Mouse (Mus musculus) erythroblast, embryonic 14.5 days (primary cell): ENCODE measurements around the gene Mrps27. TPM values are rescaled to one million over a fixed set of nuclear protein-coding genes. Genes with fewer than 3 reads are reported as not detected.

Experiments
- H3K27me3 ChIP-seq: 2 replicates; pipeline ENCODE4 v1.6.1; 2012; ENCODE audit warnings: inconsistent platforms; ENCODE audit not compliant: control insufficient read depth
- H3K36me3 ChIP-seq: 2 replicates; pipeline ENCODE4 v1.6.1; 2012; ENCODE audit warnings: mild to moderate bottlenecking, inconsistent platforms; ENCODE audit not compliant: control insufficient read depth
- H3K4me1 ChIP-seq: 2 replicates; pipeline ENCODE4 v1.6.1; 2012; ENCODE audit warnings: inconsistent platforms; ENCODE audit not compliant: control insufficient read depth
- H3K4me3 ChIP-seq: replicated peaks from 2 replicates; pipeline ENCODE3; 2012; ENCODE audit warnings: moderate library complexity, mild to moderate bottlenecking, inconsistent platforms
- H3K9me3 ChIP-seq: 2 replicates; pipeline ENCODE4 v1.6.1; 2012; ENCODE audit warnings: low read length, inconsistent platforms, mixed read lengths; ENCODE audit not compliant: control insufficient read depth
- GATA1 ChIP-seq: IDR thresholded peaks from 2 replicates; pipeline ENCODE4 v1.6.1; 2012; ENCODE audit warnings: low read length, inconsistent platforms, mixed read lengths
- TAL1 ChIP-seq: IDR thresholded peaks from 3 replicates; pipeline ENCODE4 v1.6.1; 2012; ENCODE audit warnings: low read length, inconsistent platforms, mixed read lengths
- polyA plus RNA-seq: library from polyadenylated mRNA; stranded (reverse); fragments of >175 nt; gene quantifications from 2 replicates; pipeline ENCODE4 v1.2.3, GENCODE M21; 2012

Mrps27 gene
- polyA plus RNA-seq, 1 experiment, result 0.29 TPM

DNA sequence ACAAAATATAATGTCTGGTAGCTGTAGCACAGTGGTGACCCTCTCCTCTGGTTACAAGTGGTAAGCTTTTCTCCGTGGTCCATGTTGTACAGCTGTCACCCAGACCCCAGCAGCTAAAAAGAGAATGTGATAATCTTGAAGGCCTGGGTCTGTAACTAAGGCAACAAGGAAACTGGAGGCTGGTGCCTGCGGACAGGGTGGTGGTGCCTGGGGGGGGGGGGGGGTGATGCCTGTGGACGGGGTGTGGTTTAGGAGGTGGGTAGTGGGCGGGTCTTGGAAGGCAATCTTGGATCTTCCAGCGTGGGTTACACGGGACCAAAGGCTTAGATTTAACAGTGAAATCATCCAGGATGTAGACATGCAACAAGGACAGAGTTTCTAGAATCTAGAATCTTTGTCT lies 37.8 kb downstream of the Mrps27 start:
- no peaks in the 10 kb centered on the region for H3K9me3 ChIP-seq
- H3K4me1 ChIP-seq, result no peaks in the 10 kb centered on the region
- no peaks in the 10 kb centered on the region for H3K27me3 ChIP-seq
- no peak overlapping the region for H3K4me3 ChIP-seq
- no peaks in the 10 kb centered on the region; the same call in 1 of the 2 replicates for H3K36me3 ChIP-seq
- TF ChIP-seq TAL1 (no peak), GATA1 (no peak)

- no peaks in the 10 kb centered on the region for H3K9me3 ChIP-seq
- no peaks in the 10 kb centered on the region for H3K4me1 ChIP-seq
- no peak overlapping the region for H3K4me3 ChIP-seq
- no peaks in the 10 kb centered on the region for H3K27me3 ChIP-seq
- TF ChIP-seq GATA1, result no peak
- TF ChIP-seq TAL1, result no peak
- H3K36me3 ChIP-seq, result peaks cover 5% of the 10 kb centered on the region
Observed at GRCm38 (mm10) chr13:99384555-99385203, 40.1 kb downstream of the Mrps27 start.

DNA sequence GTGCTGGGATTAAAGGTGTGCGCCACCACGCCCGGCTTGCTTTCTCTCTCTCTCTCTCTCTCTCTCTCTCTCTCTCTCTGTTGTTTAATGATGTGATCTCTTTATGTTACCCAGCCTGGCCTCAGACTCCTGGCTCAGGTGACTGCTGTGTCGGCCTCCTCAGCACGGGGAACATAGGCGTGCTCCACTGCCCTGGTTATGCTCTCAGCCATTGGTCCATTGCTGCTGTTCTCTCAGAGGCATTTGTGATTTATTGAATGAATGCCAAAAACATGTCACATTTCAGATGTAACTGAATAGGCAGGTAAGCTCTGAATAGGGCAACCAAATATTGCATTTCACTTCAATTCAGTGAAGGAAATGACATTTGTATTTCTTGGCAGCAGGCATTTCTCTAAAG lies 41.3 kb downstream of the Mrps27 start:
- no peak overlapping the region for H3K4me3 ChIP-seq
- H3K27me3 ChIP-seq, result no peaks in the 10 kb centered on the region
- no peaks in the 10 kb centered on the region for H3K4me1 ChIP-seq
- H3K36me3 ChIP-seq, result peaks cover 5% of the 10 kb centered on the region
- TF ChIP-seq GATA1 (no peak), TAL1 (no peak)
- no peaks in the 10 kb centered on the region for H3K9me3 ChIP-seq

DNA sequence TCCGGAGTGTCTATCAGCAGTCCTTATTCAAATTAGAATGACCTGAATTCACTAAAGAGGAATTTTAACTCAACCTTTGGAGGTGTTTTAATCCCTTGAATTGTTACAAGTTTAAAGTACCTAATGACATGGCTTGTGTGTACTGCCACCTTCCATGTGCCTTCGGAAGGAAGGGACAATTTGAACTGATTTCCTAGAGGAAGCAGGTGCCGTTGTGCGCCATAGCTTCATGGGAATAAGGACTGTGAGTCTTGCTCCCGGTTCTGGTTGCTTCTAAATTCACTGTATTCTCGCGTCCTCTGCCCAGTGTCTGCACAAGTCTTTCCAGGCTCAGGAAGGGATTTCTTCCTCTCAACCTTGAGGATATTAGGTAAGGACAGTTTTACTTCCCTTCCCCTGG lies 41.8 kb downstream of the Mrps27 start:
- peaks cover 5% of the 10 kb centered on the region for H3K36me3 ChIP-seq
- H3K9me3 ChIP-seq, result no peaks in the 10 kb centered on the region
- no peak overlapping the region for H3K4me3 ChIP-seq
- H3K27me3 ChIP-seq, result no peaks in the 10 kb centered on the region
- TF ChIP-seq GATA1, result no peak
- TF ChIP-seq TAL1, result no peak
- no peaks in the 10 kb centered on the region for H3K4me1 ChIP-seq

DNA sequence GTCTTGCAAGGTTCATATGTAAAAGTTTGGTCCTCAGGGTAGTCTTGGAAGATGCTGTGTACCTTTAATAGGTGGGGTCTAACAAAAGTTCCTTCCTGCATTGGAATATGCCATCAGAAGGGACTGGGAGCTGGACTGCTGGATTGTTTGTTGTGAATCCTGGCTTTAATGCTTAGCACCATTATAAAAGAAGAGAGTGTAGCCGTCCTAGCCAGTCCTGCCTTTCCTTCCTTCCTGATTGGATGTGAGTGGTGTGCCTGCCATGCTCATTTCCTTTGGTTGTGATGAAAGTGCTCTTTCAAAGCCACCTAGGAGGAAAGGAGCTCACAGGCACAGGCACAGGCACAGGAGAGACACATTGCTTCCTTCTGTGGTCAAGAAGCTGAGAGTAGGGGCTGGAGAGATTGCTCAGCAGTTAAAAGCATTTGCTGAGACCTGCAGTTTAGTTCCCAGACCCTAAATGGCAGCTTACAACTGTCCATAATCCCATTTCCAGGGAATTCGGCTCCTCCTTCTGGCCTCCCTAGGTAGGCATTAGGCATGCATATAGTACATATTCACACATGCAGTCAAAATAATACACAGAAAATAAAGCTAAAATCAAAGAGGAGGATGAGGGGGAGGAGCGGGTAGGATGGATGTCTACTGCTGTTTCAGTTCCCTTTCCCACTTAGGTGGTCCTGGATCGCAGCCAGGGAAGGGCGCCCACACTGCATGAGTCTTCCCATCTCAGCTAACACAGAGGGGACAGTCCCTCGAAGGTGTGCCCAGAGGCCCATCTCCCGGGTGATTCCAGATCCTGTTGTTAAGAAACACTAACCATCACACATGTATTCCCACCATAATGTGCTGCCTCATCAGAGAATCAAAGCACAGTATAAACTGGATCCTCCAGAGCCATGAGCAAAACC lies 43.6 kb downstream of the Mrps27 start:
- no peaks in the 10 kb centered on the region for H3K9me3 ChIP-seq
- peaks cover 5% of the 10 kb centered on the region for H3K36me3 ChIP-seq
- no peak overlapping the region for H3K4me3 ChIP-seq

DNA sequence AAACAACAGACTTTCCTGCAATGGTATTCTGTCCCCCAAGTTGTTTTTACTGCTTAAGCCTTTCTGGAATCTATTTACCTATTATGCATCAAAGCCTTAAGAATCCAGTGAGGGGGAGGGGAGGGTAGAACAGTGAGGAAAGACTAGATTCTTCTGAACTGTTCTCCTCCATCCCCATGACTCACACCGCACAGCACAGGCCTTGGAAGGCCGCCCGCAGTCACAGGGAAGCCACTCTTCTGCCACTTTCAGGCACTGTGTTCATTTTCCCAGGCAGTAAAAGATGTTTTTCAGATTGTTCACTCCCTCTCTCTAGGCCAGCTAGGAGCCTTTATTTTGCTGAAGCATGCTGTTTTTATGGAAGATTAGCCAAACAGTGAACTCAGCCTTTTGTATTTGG lies 46.8 kb downstream of the Mrps27 start:
- no peaks in the 10 kb centered on the region for H3K27me3 ChIP-seq
- no peaks in the 10 kb centered on the region for H3K4me1 ChIP-seq
- H3K36me3 ChIP-seq, result peaks cover 5% of the 10 kb centered on the region
- TF ChIP-seq TAL1 (no peak), GATA1 (no peak)
- H3K4me3 ChIP-seq, result no peak overlapping the region
- H3K9me3 ChIP-seq, result no peaks in the 10 kb centered on the region

More for the DNA sequence above, 43.6 kb downstream of the Mrps27 start:
- H3K27me3 ChIP-seq, result no peaks in the 10 kb centered on the region
- H3K4me1 ChIP-seq, result no peaks in the 10 kb centered on the region
- TF ChIP-seq GATA1, result no peak
- TF ChIP-seq TAL1, result no peak

DNA sequence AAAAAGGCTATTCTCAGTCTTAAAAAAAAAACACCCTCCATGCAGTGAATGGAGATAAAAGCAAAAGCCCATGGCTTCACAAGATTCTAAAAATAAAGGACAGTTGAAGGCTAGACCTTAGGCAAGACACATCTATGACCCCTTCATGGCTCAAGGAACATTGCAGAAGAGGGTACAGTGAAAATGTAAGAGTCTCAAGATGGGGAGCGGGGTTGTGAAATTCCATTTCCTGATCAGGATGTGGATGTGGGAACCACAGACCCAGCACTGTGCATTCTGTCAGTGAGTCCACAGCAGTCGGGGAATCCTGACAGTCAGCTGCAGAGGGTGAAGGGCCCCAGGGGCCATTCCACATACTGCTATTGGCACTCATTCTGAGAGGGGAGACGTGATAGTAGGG lies 48.5 kb downstream of the Mrps27 start:
- no peak for TF ChIP-seq TAL1
- no peak for TF ChIP-seq GATA1
- Histone ChIP-seq H3K27me3 (no peaks in the 10 kb centered on the region), H3K4me3 (no peak overlapping the region), H3K4me1 (no peaks in the 10 kb centered on the region), H3K36me3 (peaks cover 10% of the 10 kb centered on the region), H3K9me3 (no peaks in the 10 kb centered on the region)

DNA sequence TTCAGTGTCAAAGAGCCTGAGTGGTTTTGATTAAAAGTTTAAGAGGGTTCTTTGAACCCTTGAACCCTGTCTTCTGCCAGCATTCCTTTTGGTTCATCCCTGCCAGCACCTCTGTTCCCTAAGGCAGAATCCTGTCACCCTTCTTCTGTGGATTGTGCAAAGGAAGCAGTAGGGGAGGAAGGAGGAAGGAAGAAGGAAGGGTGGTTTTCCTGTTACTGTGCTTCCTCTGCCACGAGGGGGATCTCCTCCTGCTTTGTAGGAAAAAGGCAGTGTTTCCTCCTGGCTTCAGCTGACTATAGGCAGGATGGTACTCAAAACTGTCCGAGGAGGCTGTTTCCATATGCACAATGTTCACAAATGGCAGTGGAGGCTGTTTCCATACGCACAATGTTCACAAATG lies 50.1 kb downstream of the Mrps27 start:
- no peaks in the 10 kb centered on the region for H3K9me3 ChIP-seq
- peaks cover 9% of the 10 kb centered on the region for H3K36me3 ChIP-seq

GRCm38 (mm10) chr13:99395531-99395930 lies 50.9 kb downstream of the Mrps27 start:
- Histone ChIP-seq H3K4me3 (no peak overlapping the region), H3K27me3 (no peaks in the 10 kb centered on the region), H3K36me3 (peaks cover 13% of the 10 kb centered on the region), H3K4me1 (no peaks in the 10 kb centered on the region), H3K9me3 (no peaks in the 10 kb centered on the region)
- TF ChIP-seq TAL1 (no peak), GATA1 (no peak)

More for the DNA sequence above, 50.1 kb downstream of the Mrps27 start:
- no peaks in the 10 kb centered on the region for H3K4me1 ChIP-seq
- H3K27me3 ChIP-seq, result no peaks in the 10 kb centered on the region
- TF ChIP-seq TAL1 (no peak), GATA1 (no peak)
- H3K4me3 ChIP-seq, result no peak overlapping the region
